Mouse (Mus musculus) bone marrow, adult 2 months (tissue): ENCODE measurements around the gene Apobr.

Experiments used
- CTCF ChIP-seq: fragments of 200-500 bp; IDR thresholded peaks from 2 replicates; pipeline ENCODE4 v1.5.1; 2011; ENCODE audit warnings: low read length, control low read depth; ENCODE audit not compliant: control insufficient read depth, insufficient read depth
- POLR2A ChIP-seq: fragments of 200-500 bp; IDR thresholded peaks from 2 replicates; pipeline ENCODE4 v1.6.1; 2011; ENCODE audit warnings: low read depth, mild to moderate bottlenecking, control low read depth, low read length, borderline replicate concordance; ENCODE audit not compliant: control insufficient read depth

DNA sequence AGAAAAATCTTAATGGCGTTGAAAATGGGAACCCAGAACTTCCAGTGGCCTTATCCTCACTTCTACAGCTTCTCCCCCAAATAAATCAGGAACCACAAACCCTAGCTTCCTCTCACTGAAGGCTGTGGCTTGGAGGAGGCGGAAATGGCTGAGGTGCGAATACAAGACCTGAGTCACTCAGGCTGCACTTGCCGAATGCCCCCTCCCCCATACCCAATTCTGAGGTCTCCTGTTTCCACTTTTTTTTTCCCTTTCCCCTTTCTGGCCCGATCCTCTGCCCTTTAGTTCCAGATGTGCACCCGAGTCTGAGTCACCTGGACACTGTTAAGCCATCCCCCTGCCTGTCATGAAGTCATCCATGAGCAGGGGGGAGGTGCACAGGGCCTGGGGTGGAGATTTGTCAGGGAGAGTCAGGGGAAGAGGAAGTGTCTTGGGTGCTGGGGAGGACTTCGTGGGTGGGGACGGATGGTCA, at the start of gene Apobr:
- no peak; the same call in 1 of the 2 replicates for TF ChIP-seq CTCF
- peak; percentile 28; the same call in 1 of the 2 replicates for TF ChIP-seq POLR2A
